Comparison of ENCODE assay signal across 19 mouse cellular contexts in the genomic region with DNA sequence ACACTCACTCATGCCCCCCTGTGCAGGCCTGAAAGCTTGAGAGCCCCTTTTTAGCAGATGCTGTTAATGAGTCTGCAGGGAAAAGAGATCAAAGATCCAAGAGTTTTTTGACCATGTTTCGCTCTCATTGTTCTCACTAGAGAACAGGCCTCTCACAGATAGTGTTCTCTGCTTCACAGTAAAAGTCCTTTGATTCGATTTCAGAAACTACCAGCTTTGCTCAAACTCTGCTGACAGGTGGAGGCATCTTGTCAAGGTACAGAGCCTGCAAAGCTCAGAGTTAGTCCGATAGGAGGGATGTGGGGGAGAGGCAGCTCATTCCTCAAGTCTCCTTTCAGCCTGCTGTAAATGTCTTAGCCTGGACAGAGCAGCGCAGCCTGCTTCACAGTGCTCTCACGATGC.
DNase-seq lines count a peak whose midpoint lies in the region; ATAC-seq and TF ChIP-seq lines count a peak whose summit lies in the region.
"Had no signal": no experiment of that assay in that cellular context is flagged by ENCODE, and none has a peak within 500 bp of the region (broad histone marks: within the 10 kb centered on the region; RNA-seq: fewer than 3 reads in every experiment).

No protein-coding gene starts in this region.

- H3K9me3 ChIP-seq in hindbrain, embryonic 10.5 days = no peaks in the 10 kb centered on the region
- no peaks in the 10 kb centered on the region for H3K9me3 ChIP-seq in hindbrain, embryonic 14.5 days (ENCODE audit: control insufficient read depth, low read length)
- H3K9me3 ChIP-seq in midbrain, embryonic 14.5 days (ENCODE audit: control insufficient read depth, low read length) = no peaks in the 10 kb centered on the region
- no peaks in the 10 kb centered on the region for H3K9me3 ChIP-seq in liver, embryonic 12.5 days (replicated peaks)
- H3K9me3 ChIP-seq: embryonic facial prominence, embryonic 15.5 days; heart, embryonic 10.5 days; stomach, embryonic 15.5 days had no signal

- 27% methylated on average over 5 of the region's 5 CpGs for WGBS in hindbrain, embryonic 10.5 days
- 15% methylated on average over 5 of the region's 5 CpGs for WGBS in hindbrain, embryonic 14.5 days
- WGBS in midbrain, embryonic 14.5 days = 12% methylated on average over 5 of the region's 5 CpGs
- 42% methylated on average over 5 of the region's 5 CpGs for WGBS in liver, embryonic 12.5 days (ENCODE audit: insufficient replicate concordance)

- peak overlapping the region; percentile 45; the same call in 1 of the 2 replicates for H3K27ac ChIP-seq in hindbrain, embryonic 10.5 days
- H3K27ac ChIP-seq in hindbrain, embryonic 14.5 days = no peak overlapping the region
- H3K27ac ChIP-seq in midbrain, embryonic 14.5 days (replicated peaks; ENCODE audit: low read depth, low read length) = no peak overlapping the region
- no peak overlapping the region for H3K27ac ChIP-seq in liver, embryonic 12.5 days
- H3K27ac ChIP-seq: embryonic facial prominence, embryonic 15.5 days; heart, embryonic 10.5 days; stomach, embryonic 15.5 days had no signal

- TF ChIP-seq CTCF in brain, embryonic 14.5 days (IDR thresholded peaks at IDR 0.05; ENCODE audit: borderline replicate concordance, extremely low read depth, insufficient read depth, insufficient read length) = no peak

- H3K27me3 ChIP-seq in hindbrain, embryonic 10.5 days (ENCODE audit: insufficient read depth, poor library complexity, severe bottlenecking) = no peaks in the 10 kb centered on the region
- H3K27me3 ChIP-seq in hindbrain, embryonic 14.5 days (ENCODE audit: control insufficient read depth, insufficient read depth, low read length) = no peaks in the 10 kb centered on the region
- no peaks in the 10 kb centered on the region for H3K27me3 ChIP-seq in midbrain, embryonic 14.5 days (ENCODE audit: control insufficient read depth, insufficient read depth, low read length)
- H3K27me3 ChIP-seq in liver, embryonic 12.5 days (replicated peaks) = no peaks in the 10 kb centered on the region
- H3K27me3 ChIP-seq: embryonic facial prominence, embryonic 15.5 days; stomach, embryonic 15.5 days had no signal

- H3K4me2 ChIP-seq in hindbrain, embryonic 14.5 days (replicated peaks) = no peak overlapping the region
- H3K4me2 ChIP-seq in midbrain, embryonic 14.5 days (ENCODE audit: low read length) = no peak overlapping the region
- no peak overlapping the region for H3K4me2 ChIP-seq in liver, embryonic 12.5 days
- H3K4me2 ChIP-seq: embryonic facial prominence, embryonic 15.5 days; stomach, embryonic 15.5 days had no signal

- DNase-seq in hindbrain, embryonic 10.5 days (ENCODE audit: low spot score) = no peak
- DNase-seq in hindbrain, embryonic 14.5 days (ENCODE audit: low spot score) = no peak
- DNase-seq in brain, embryonic 14.5 days (ENCODE audit: low read depth) = peak; percentile 76
- peak; percentile 15 for DNase-seq in embryo, embryonic 9.5 days (ENCODE audit: extremely low spot score)
- DNase-seq in midbrain, embryonic 14.5 days = peak; percentile 68
- no peak for DNase-seq in liver
- DNase-seq: adrenal gland, adult 2 months; cerebellum, adult 9-10 months; gastrocnemius, postnatal 36 days; kidney, adult 11 months; kidney, postnatal 14 days; left cerebral cortex, postnatal 4 days; lung, adult 18-20 months; retina, postnatal 1 day; thymus, adult 18-20 months had no signal

- ATAC-seq in hindbrain, embryonic 14.5 days (ENCODE audit: low FRiP score) = no peak
- ATAC-seq in midbrain, embryonic 14.5 days (ENCODE audit: low FRiP score, low TSS enrichment) = peak; percentile 27; the same call in 1 of the 2 replicates
- no peak for ATAC-seq in liver, embryonic 12.5 days

- H3K9ac ChIP-seq in hindbrain, embryonic 14.5 days = no peak overlapping the region
- no peak overlapping the region for H3K9ac ChIP-seq in midbrain, embryonic 14.5 days (replicated peaks; ENCODE audit: low read length)
- no peak overlapping the region for H3K9ac ChIP-seq in liver, embryonic 12.5 days
- H3K9ac ChIP-seq: embryonic facial prominence, embryonic 15.5 days; stomach, embryonic 15.5 days had no signal

- peaks cover 28% of the 10 kb centered on the region for H3K4me1 ChIP-seq in hindbrain, embryonic 10.5 days (replicated peaks)
- H3K4me1 ChIP-seq in hindbrain, embryonic 14.5 days (replicated peaks; ENCODE audit: control insufficient read depth, insufficient read depth, low read length) = peaks cover 7% of the 10 kb centered on the region; the same call in 1 of the 2 replicates
- peaks cover 19% of the 10 kb centered on the region for H3K4me1 ChIP-seq in midbrain, embryonic 14.5 days (ENCODE audit: control insufficient read depth, insufficient read depth, low read length)
- no peaks in the 10 kb centered on the region for H3K4me1 ChIP-seq in liver, embryonic 12.5 days
- H3K4me1 ChIP-seq: embryonic facial prominence, embryonic 15.5 days; heart, embryonic 10.5 days had no signal

- H3K4me3 ChIP-seq in hindbrain, embryonic 10.5 days = no peak overlapping the region
- no peak overlapping the region for H3K4me3 ChIP-seq in hindbrain, embryonic 14.5 days (replicated peaks; ENCODE audit: low read length)
- no peak overlapping the region for H3K4me3 ChIP-seq in midbrain, embryonic 14.5 days (replicated peaks; ENCODE audit: low read depth, low read length)
- no peak overlapping the region for H3K4me3 ChIP-seq in liver, embryonic 12.5 days
- H3K4me3 ChIP-seq: embryonic facial prominence, embryonic 15.5 days; heart, embryonic 10.5 days; stomach, embryonic 15.5 days had no signal

- no peaks in the 10 kb centered on the region for H3K36me3 ChIP-seq in hindbrain, embryonic 10.5 days
- H3K36me3 ChIP-seq in hindbrain, embryonic 14.5 days (replicated peaks; ENCODE audit: control insufficient read depth, insufficient read depth) = no peaks in the 10 kb centered on the region
- no peaks in the 10 kb centered on the region for H3K36me3 ChIP-seq in midbrain, embryonic 14.5 days (ENCODE audit: control insufficient read depth, insufficient read depth, low read length)
- H3K36me3 ChIP-seq in liver, embryonic 12.5 days = no peaks in the 10 kb centered on the region
- H3K36me3 ChIP-seq: embryonic facial prominence, embryonic 15.5 days; heart, embryonic 10.5 days; stomach, embryonic 15.5 days had no signal

- no peak for TF ChIP-seq POLR2A in brain, embryonic 14.5 days (IDR thresholded peaks at IDR 0.05; ENCODE audit: borderline replicate concordance, extremely low read depth, insufficient read depth, insufficient read length, poor library complexity, severe bottlenecking)

Comparison
In these comparisons a context has a peak if more than half of its experiments do, and no peak if none do; other contexts are left out.
1. DNase-seq: peak in brain, embryonic 14.5 days (single experiment), embryo, embryonic 9.5 days (single experiment) and midbrain, embryonic 14.5 days (single experiment); none in hindbrain, embryonic 10.5 days (single experiment), hindbrain, embryonic 14.5 days (single experiment) and liver (single experiment).